Mouse (Mus musculus): ENCODE measurements at regions not wholly inside any gene's neighbourhood (a gene's known extent, or its start where the extent isn't known, plus 50 kb on each side); places are given as distances from the start of the nearest gene placed in this dataset.

DNA sequence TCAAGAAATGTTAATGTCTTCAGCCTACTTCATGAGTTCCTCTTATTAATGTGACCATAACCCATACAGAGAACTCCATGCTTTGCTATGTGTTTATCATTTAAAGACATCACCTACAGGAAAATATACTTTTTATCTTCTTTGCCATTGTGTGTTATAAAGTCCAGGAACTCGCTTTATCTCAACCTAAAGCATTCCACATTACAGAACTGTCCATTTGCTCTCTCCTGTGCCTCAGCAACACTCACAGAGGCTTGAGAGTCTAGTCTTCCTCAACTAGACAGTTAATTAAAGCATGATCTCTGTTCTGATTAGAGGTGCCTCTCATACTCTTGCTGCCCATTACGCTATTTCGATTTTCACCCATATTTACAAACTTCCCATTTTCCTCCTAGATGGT, 288.4 kb downstream of the Lipi start:
- ATAC-seq, result no peak

DNA sequence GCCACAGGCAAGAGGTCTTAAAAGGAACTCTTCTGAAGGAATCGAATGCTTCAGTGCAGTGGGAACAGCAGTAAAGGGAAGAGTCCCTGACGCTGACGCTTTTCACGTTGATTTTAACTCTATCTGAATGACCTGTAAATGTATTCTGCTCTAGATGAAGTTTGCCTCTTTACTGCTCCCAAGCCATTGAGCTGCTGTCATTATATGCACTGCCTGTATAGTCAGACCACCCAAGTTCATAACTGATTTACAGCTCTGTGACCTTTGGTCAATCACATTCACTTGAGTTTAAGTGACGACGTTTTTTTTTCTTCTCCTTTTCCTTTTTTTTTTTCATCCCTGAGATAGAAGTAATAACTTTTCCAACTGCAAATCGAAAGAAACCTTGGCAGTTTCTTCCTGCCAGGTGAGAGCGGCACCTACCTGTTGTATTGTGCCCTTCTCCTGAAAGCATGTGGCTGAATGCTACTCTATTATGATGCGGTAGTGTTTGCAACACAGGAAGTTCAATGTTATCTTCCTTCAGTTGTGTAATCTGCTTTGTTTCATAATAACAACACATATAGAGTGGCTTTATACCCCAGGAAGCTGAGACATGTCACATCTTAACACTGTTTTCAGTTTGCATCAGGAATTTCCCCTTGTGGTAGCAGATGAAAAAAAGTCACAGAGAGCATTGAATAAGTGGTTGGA, 293.0 kb downstream of the Lipi start:
- no peak for ATAC-seq

DNA sequence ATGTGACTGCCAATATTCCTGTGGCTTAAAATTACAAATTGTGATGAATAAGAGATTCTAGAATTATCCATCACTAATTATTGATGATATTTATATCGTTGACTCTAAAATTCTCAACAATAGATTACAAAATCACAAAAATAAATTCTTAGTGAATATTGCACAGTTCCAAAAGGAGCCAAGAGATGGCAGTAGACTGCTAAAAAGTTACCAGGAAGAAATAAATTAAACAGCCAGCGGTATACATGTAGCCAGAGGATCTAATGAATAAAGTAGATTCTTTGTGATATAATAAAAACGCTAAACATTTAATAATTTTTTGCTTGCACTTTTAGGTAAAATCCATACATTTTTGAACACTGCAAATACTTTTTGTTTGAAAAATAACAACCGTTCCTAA, 294.7 kb downstream of the Lipi start:
- ATAC-seq, result no peak

DNA sequence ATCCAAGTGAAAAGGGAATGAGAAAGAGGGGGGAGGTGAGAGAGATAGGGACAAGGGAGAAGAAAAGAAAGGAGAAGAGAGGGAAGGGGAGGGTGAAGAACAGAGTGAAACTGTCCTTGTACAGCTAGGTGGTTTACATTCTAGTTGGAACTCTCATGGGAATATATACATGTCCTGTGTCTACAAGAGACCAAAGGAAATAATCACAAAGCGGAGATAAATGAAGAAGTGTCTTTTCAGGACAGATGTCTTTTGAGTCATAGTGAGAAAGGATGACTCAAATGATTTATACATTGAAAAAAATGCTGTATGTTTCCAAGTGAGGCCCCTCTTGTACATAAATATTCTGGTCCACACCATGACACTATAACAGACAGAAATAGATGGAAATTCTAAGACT, 298.7 kb downstream of the Lipi start:
- no peak for ATAC-seq

DNA sequence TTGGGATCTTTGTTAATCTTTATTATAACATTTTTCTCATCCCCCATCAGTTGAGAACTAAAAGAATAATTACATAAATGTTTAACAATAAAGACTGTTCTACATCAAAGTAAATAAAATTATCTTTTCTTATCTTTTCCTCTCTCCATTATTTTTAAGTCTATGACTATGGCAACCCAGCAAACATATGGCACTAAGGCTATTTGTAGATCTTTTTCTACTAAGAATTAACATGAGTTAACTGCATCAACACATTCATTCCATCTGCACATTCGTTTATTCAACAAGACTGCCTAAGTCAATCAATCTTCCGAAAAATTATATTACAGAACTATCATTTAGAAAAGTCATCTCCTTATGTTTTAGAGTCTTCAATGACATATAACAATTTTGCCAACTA, 300.1 kb downstream of the Lipi start:
- ATAC-seq, result no peak

GRCm38 (mm10) chr16:75263903-75264302, 322.0 kb downstream of the Lipi start:
- ATAC-seq, result no peak

- no peak for ATAC-seq
These were observed 330.9 kb downstream of the Lipi start for GRCm38 (mm10) chr16:75254981-75255380.

DNA sequence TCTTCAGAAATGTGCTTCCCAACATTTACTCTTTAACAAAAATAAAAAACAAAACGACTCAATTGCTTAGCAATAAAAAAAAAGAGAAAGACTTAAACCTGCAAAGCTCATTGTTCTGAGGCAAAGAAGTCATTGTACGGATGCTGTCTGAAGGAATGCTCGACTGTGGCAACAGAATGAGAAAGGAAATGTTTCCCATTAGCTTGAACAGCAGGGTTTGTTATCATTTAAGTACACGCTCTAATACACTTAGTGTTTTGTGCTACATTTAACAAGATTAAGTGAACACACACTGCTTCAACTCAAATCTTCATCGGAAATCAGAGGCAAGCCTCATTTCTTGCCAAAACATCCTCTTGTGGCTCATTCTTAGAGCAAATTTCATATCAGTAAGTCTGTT, 336.7 kb downstream of the Lipi start:
- no peak for ATAC-seq

DNA sequence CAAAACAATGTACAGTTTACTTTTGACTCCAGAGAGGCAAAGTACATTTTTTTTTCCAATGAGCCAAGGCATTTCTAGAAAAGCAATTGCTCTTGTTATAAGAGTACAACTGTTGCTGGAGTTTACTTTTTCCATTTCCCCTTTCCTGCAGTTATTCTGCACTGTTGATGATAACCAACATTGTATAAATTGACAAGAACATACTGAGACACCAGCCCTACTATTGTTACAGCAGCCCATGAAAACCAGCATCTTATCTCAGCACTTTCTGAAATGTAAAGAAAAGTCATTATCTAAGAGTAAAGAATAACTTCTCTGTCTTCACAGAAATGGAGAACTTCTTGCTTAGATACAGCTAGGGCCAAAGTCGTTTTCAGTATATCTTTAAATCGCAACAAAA, 345.5 kb downstream of the Lipi start:
- no peak for ATAC-seq

- no peak for ATAC-seq
These were observed 353.7 kb downstream of the Lipi start for GRCm38 (mm10) chr16:75232133-75232532.

DNA sequence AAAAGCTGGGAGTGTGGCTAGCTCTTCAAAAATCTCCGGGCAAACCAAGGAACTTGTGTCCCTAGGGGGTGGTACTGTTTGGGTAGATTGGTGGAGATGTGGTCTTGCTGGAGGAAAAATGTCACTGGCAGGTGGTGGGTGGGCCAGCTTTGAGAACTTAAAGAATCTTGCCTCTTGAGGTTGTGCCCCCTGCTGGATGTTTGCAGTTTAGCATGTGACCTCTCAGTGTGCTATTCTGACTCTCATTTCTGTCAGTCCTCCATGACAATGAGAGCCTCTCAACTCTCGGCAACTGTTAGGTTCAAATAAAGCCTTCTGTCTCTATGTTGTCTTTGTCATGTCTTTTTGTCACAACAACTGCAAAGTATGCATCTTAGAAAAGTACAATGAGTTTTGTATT, 392.5 kb downstream of the Lipi start:
- ATAC-seq, result no peak

DNA sequence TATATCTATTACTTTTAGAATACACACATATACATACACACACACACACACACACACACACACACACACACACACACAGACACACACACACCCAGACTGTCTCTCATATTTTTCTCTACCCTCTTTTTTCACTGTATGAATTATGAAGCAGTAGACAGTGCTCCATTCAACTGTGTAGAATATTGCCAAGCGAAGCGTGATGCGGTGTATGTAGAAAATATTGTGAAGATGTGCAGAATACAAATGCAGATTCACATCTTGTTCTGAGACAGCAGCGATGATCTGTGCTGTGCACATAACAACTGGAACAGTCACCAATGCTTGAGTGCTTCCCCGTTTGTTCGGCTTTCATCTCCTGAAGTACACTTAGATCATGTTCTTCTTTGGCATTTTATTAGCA, 395.5 kb downstream of the Lipi start:
- ATAC-seq, result no peak

GRCm38 (mm10) chr16:75166040-75166439, 419.8 kb downstream of the Lipi start:
- no peak for ATAC-seq

DNA sequence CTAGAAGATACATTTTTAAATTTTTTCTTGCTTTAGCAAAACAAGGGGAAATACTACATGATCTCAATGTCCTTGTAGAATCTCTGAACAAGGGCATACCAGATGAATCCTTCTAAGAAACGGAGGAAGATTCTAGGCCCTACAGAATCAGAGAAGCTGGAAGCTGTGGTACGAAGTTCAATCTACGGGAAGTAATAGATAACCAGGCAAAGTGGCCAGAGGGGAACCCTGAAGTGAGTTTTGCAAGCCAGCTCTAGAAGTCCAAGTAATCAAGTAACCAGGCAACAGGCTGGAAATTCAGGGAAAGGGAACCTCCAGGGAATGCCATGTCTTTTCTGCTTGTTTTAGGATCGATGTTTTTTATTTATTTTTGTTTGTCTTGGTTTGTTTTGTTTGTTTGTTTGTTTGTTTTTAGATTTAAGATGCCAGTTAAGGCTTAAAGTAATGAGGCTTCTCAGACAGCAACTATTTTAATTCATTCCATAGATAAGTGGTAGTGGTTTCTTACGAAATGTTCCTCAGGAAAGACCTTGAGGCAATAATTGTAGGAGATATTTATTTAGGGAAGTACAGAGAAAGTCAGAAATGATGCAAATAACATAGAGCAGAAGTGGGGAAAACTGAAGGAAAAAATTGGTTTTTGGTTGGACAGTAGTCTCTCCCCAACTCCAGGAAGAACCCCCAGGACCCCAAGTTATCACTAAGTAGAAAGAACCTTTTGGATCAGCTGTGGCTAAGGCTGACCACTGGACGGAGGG, 420.7 kb downstream of the Lipi start:
- no peak for ATAC-seq

DNA sequence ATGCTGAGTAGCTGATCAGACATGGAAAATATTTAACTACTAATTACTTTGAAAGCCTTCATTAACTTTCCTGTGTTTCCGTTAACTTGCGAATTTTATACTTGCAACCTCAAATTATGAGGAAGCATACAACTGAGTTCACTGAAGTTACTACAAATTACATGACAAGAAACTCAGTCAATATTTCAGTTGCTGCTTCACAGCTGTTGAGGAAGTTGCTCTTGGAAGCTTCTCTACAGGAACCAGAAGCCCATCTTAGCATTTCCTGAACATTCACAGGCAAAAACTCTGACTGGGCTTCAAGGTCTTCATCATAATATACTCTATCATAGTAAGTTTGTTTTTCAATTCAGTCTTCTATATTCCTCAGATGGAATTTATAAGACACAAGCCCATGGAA, 426.1 kb downstream of the Lipi start:
- ATAC-seq, result no peak

DNA sequence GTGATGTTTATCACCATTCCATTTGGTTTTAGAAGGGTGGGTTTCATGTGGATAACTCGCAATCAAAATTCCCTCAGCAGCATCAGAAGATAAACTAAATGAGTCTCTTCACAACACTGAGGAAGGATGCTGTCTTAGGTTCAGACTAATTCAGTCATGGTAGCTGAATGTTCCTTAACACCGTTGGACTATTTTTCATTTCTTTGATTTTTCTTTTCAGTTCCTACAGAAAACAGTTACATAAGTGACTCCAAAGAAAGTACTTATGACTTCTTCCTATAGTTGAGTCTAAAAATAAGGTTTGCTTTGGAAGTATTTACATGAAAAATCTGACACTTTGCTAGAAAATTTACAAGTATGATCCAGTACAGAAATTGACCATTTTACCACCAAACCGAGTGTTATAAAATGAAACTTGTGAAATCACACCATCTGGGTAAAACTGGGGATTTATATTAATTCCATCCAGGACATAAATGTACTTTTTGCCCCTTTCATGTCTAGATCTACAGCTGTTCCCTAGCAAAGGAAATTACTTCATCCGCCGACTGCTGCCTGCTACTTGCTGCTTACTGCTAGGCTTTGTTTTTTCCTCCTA, 430.3 kb downstream of the Lipi start:
- no peak for ATAC-seq
